Mouse (Mus musculus) inflammation-experienced regulatory T-cells (primary cell): ENCODE data around the gene Ubash3b. TPM values are rescaled to one million over a fixed set of nuclear protein-coding genes. Genes with fewer than 3 reads are reported as not detected.

ENCODE experiments used
- polyA plus RNA-seq, 2 experiments: library from polyadenylated mRNA; unstranded; fragments of 100-300 nt; shearing (Covaris generic); gene quantifications; one replicate each; pipeline ENCODE4 v1.2.1; 2017

The Ubash3b gene
- polyA plus RNA-seq, result 10 to 100 TPM; 25.9 to 43.6 TPM

DNA sequence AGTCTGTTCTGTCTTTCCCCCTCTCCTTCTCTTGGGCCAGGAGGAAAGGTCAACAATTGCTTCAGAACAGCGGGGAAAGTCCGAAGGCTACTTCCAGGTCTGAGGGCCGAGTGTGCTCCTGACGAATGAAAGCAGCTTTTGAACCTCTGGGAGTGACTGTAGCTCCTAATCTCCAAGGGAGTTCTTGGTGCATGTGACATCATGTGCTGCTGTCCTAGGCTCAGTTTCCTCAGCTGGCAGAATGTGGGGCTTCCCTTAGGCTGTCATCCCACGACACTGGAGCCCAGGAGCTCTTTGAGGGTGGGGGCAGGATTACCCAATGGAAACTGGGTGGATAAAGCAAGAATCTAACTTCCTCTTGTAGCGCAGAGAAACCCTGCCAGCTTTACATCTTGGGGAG, at the start of gene Ubash3b:
Gene Ubash3b, minus strand, starts transcription at position 285 of the 400 bp plus-strand sequence.

DNA sequence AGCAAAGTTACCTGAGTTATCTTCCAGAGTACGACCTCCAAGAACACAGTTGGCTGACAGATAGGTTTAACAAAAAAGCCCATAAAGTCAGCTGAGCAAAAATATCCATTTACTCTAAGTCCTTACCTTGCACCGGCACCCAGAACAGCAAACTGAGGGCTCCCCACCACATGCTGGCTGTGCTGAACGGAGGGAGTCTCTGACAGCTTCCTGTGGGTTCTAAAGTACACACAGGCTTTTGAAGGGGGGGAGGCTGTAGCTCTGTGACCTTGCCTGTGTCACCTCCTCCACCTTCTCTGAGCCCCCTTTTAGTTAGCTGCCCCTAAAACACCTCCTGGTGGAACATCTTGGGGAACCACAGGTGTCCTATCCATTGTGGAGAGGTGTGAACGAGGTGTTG, 157.1 kb downstream of the Ubash3b start, which contains the start of gene Crtam:
Gene Crtam, minus strand, starts transcription at position 214 of the 400 bp plus-strand sequence.

DNA sequence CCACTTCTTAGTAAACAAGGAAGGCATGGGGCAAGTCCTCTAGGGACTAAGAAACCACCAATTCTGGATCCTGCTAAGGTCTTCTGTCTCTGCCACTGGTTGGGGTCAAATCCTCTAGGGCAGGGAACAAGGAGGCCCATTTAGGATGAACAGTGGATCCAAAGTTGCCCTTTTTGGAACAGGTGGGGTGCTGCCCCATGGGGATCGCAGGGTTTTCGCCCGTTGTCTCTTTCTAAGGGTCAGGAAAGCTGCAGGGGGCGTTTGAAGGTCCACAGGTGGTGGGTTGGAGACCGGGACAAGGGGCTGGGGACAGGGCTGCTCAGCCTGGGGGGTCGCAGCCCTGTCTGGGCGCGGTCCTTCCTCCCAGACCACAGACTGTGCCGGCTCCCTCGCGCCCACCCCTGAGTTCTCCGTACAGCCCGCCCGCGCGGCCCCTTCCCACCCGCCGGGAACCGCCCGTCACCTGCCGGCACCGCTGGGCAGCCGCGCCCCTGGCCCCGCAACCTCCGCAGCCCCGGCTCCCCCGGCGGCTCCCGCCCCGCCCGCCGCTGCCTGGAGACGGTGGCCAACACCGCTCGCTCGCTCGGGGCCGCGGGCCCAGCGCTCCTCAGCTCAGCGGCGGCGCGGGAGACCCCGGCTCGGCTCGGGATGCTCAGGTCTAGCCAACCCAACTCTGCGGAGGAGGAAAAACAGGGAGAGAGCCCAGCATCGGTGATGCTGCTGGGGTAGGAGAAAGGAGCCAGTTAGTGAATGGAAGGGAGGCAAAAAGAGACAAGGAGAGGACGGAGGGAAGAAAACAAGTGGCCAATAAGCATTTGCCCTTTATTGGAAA, 197.7 kb downstream of the Ubash3b start, which contains the start of gene Jhy:
Gene Jhy, minus strand, starts transcription at position 533 of the 832 bp plus-strand sequence.

Other genes starting within 250 kb of the Ubash3b start
- gene Jhy, start 197.6 kb downstream of the Ubash3b start, polyA plus RNA-seq, result 1 to 10 TPM in 1 of 2 experiments, not detected in 1; 1.2 TPM
- gene Crtam, start 157.1 kb downstream of the Ubash3b start, polyA plus RNA-seq, result 1 to 10 TPM; 1.9 to 4.5 TPM